Mouse (Mus musculus) lung, adult 2 months (tissue): Measurements from ENCODE around the gene Sirt4.

Experiments used
- CTCF ChIP-seq: fragments of 200-500 bp; IDR thresholded peaks from 2 replicates; pipeline ENCODE4 v1.5.1; 2011; ENCODE audit warnings: mild to moderate bottlenecking, low read length, control low read depth; ENCODE audit not compliant: insufficient read depth
- POLR2A ChIP-seq: fragments of 200-500 bp; IDR thresholded peaks from 2 replicates; pipeline ENCODE4 v1.6.1; 2011; ENCODE audit warnings: low read depth, mild to moderate bottlenecking, control low read depth, low read length, borderline replicate concordance; ENCODE audit errors: extremely low read depth

- TF ChIP-seq CTCF (no peak), POLR2A (no peak)
Observed at GRCm38 (mm10) chr5:115522981-115523499, 38.5 kb upstream of the Sirt4 start.
